Mouse (Mus musculus): ENCODE data around the gene Irf4.

Gene Irf4

DNA sequence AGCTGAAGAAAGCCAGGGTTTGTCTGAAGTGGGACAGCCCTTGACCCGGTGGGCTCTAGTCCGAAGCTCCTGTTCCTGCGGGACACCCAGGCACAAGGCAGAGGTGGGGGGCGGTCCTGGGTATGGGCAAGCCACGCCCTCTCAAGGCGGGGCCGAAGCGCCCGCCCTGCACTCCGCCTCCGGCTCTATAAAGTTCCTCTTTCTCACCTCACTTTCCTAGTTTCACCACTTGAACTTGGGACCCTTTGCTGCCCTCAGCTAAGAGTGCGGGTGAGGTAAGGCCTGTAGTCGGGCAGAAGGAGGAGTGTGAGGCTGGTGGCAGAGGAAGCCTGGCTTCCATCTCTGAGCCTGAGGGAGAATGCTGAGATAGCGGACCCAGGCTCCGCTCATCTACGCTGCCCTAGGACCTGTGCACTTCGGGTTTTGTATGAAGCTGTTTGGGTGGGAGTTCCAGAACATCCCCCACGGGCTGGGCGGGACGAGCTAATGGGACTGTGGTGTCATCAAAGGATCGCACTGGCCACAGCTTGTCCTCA, at the start of gene Irf4:
Irf4 (plus strand) TSS at position 206 of the 536 bp plus-strand sequence.
- DNase-seq (ENCODE audit: low read depth, low spot score), result no peak

DNA sequence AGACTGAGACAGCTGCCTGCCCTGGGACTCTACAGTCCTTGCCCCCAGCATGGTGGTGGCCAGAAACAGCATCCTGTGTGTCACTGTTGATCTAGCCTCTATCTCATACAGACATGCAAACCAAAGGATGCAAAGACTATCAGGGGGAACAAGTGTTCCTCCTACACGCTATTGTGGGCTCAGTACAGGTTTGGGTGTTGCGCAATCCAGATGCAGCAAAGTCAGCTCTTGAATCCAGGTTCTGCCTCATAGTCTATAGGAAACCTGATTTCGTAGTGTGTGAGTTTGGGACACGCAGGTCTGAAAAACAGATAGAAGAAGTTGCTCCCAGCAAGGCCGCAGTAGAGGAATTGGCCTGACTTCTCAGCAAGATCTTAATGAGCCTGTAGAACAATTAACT, 46.3 kb upstream of the Irf4 start:
- DNase-seq (ENCODE audit: low read depth, low spot score), result no peak

DNA sequence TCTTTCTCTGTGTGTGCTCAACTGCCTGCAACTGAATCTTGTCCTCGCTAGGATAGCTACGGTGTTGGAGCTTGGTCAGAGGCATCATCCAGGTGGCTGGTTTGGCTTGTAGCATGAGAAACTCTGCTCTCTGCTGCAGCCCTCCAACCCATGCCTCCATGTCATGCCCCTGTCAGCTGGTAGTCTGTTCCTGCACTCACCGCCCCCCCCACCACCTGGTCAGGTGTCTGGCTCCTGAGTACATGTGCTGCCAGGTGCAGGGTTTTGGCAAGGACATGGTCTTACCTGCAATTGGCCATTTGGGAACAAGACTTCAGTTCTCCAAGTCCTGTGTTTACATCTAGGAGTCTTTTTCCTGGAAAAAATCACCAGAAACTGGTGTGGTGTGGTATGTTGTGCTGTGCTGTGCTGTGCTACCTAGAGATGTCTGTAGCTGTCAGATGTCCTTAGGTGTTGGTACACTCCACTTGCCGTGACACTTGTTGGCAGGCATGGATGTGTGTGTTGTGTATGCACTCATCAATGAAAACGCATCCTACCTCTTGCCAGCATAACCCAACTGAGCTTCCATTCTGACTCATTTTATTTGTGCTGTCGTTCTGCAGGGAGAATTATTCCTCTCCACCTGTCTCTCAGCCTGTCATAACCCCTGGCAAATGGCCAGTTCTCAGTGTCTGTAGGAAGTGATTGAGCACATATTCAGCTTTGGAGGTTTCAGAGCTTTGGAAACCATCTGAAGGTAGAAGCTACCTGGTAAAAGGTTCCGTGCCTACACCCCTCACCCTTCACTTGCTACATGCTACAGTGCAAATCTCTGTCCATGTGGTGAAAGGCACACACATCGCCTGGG, 44.6 kb upstream of the Irf4 start:
- DNase-seq (ENCODE audit: low read depth, low spot score), result no peak

DNA sequence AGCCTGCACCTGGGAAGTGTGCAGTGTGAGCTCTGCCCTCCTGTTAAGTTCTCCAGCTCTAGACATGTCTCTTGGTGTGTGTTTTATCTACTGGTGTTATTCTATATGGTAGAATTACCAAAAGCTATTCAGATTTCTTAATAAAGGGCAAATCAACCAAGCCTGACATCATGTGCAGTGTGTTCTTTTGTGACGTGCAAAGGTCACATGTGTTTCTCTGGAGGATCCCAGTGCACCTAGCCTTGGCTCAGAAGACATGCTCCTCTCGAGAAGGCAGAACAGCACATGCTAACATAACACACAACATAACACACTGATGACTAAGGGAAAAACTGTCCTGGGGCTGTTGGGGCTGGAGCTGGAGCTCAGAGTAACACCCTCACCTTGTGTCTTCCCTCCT, 38.0 kb upstream of the Irf4 start:
- DNase-seq (ENCODE audit: low read depth, low spot score), result no peak

DNA sequence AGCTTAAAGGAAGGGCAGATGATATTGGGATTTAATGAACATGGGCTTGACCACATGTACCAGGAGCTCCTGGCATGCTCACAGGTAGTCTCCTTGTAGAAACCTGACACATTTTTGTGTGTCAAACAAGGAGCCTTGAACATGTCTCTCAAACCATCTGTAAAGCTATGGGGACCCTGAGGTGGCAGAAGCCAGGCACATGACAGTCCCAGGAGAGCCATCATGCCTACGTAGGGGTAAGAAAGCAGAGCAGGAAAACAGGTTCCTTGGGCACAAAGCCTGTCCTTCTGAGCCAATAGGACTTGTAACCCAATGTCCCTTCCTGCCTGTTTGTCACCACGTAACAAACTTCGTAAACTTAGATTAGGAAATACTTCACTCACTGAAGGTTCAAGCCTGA, 37.3 kb upstream of the Irf4 start:
- no peak for DNase-seq (ENCODE audit: low read depth, low spot score)

DNA sequence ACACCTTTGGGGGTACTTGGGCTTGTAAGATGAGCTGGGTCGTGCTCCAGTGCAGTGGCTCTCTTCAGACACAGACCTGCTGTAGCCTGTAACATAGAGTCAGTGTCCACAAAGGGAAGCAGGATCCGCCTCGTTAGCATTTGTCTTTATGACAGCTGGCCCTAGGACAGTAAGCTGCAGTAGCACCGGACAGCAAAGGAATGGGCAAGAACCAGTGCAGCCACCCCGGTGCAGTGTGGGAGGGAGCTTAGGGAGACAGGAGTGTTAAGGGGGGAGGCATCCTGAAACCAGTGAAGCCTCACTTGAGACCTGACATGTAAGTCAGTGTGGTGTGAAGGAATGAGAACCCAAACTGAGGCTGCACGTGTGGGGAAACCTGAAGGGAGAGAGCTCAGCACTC, 36.7 kb upstream of the Irf4 start:
- DNase-seq (ENCODE audit: low read depth, low spot score), result no peak

GRCm38 (mm10) chr13:30713621-30714020, 35.4 kb upstream of the Irf4 start:
- DNase-seq (ENCODE audit: low read depth, low spot score), result no peak

GRCm38 (mm10) chr13:30714552-30714951, 34.5 kb upstream of the Irf4 start:
- no peak for DNase-seq (ENCODE audit: low read depth, low spot score)

- no peak for DNase-seq (ENCODE audit: low read depth, low spot score)
Measured at GRCm38 (mm10) chr13:30715060-30715459, 34.0 kb upstream of the Irf4 start.

GRCm38 (mm10) chr13:30715573-30715972, 33.5 kb upstream of the Irf4 start:
- DNase-seq (ENCODE audit: low read depth, low spot score), result no peak

- DNase-seq (ENCODE audit: low read depth, low spot score), result no peak
Measured at GRCm38 (mm10) chr13:30716611-30717010, 32.4 kb upstream of the Irf4 start.

- DNase-seq (ENCODE audit: low read depth, low spot score), result no peak
Measured at GRCm38 (mm10) chr13:30722601-30723000, 26.4 kb upstream of the Irf4 start.

DNA sequence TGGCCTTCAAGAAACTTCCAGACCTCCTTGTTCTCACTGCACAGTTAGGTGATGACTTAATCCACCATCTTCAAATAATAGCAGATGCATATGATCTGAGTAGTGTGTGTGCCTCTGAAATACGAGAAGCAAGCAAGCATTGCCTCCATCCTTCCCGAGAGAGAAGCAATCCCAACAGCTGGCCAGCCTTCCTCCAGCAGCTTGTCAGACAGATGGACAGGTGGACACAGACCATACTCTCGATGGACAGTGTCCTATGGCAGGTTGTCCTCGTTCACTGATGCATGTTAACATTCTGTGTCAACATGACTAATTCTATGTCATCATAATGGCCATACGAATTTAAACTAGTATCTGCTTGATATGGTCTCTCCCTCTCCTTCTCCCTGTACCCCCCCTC, 25.8 kb upstream of the Irf4 start:
- no peak for DNase-seq (ENCODE audit: low read depth, low spot score)

GRCm38 (mm10) chr13:30723858-30724257, 25.2 kb upstream of the Irf4 start:
- DNase-seq (ENCODE audit: low read depth, low spot score), result no peak

DNA sequence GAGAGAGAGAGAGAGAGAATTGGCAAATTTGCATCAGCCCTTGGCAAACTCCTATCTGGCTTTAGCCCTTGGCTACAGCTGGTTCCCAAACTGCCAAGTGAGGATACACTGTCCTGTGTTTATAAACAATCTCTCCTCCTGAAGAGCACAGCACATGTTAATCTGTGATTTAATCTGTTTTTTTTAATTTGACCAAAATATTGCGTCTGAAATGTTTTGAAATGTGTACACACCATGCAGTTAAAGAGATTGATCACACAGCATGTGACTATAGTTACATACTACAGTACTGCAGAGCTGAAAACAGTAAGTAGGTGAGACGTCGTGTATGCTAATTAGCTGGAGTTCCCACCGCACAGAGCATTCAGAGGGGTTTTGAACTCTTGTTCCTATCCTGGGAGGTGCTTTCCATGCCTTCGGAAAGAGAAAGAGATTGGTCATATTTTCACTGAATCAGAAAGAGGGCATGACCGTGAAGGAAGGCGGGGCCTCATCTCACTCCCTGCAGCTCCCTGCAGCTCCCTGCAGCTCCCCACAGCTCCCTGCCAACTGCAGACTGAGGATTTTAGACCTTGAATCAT, 24.2 kb upstream of the Irf4 start:
- DNase-seq (ENCODE audit: low read depth, low spot score), result no peak

- DNase-seq (ENCODE audit: low read depth, low spot score), result no peak
Measured at GRCm38 (mm10) chr13:30726879-30727278, 22.1 kb upstream of the Irf4 start.

DNA sequence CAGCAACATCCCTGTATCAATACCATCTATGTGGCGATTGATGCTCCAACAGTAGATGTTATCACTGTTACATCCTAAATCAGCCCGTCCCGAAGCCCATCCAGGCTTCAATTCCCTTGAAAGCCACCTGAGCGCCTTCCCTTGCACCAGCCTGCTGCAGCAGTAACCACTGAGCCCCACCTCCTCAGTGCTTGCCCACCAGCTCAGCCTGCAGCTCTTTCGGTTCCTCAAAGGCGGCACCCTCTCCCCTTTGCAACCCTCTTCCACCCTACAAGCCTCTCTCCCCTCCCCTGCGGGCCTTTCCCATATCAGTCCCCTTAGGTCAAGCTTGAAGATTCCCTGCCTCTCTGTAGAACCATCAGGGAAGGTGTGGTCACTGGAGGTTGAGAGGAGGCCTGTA, 20.9 kb upstream of the Irf4 start:
- no peak for DNase-seq (ENCODE audit: low read depth, low spot score)

- DNase-seq (ENCODE audit: low read depth, low spot score), result no peak
Measured at GRCm38 (mm10) chr13:30729245-30729644, 19.8 kb upstream of the Irf4 start.

DNA sequence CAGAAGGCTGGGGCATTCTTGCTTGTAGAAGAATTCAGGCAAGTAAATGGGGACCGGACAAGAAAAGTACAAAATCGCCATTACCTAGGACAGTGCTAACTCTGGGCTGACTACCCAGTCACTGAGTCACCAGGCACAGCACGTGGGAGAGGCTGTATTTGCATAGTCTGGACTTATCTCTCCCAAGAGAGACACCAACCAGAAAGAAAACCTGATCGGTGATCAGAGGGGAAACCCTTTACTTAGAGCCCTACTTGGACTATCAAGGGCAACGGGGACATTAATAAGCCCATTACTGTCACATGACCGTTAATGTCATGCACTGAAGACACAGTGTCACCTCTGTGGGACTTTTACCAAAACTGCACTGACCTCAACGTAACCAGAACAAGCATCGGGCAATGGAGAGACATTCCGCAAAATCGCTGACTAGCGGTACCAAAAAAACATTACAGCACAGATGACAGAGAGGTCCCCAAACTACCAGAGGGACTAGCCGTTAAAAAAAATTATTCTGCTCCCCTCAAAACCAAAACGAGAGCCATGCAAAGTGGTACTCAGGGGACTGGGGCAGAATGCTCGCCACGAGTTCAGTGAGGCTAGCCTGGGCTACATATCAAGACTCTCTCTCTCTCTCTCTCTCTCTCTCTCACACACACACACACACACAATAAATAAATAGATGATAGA, 18.8 kb upstream of the Irf4 start:
- no peak for DNase-seq (ENCODE audit: low read depth, low spot score)

DNA sequence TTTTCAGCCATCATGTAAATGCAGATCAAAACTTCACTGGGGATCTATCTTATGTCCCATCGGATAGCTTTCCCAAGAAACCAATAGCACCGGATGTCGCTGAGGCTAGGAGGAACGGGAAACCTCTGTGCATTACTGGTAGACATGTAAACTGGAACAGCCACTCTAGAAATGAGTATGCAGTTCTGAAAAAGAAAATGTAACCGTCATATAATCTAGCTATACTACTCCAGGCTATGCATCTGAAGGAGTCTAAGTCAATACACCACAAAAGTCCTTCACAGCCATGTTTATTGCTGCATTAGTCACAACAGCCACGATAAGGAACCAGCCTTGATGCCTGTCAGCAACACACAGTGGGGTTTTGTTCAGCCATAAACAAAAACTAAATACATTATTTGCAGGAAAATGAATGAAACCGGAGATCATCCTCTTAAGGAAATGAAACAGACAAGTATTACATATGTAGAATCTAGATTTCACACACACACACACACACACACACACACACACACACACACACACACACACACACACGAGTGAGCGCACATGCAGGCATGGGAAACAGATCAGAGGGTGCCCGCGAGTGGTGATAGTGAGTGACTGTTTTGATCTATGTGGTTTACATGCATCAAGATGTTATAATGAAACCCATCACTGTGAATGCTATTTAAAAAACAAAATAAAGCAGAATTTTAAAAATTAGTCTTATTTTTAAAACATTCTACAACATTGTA, 16.1 kb upstream of the Irf4 start:
- no peak for DNase-seq (ENCODE audit: low read depth, low spot score)

GRCm38 (mm10) chr13:30736721-30737120, 12.3 kb upstream of the Irf4 start:
- DNase-seq (ENCODE audit: low read depth, low spot score), result no peak

DNA sequence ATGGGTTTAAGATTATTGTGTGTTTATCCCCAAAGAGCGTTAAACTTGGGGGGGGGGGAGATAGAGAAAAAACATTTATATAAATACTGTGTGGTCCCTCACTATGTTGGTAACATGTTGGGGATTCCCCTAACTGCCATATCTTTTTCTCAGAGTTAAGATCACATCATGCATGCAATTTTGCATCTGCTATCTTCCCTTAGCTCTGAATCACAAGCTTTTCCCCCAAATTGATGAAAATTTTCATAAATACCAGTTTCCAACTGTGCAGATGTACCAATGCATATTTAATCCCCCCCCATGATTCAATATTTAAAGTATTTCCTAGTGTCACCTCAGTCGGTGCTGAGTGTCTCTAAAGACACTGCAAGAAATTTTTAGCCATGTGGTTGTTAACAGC, 11.8 kb upstream of the Irf4 start:
- no peak for DNase-seq (ENCODE audit: low read depth, low spot score)

Data from embryo, embryonic 11.5 days (tissue).